Mouse (Mus musculus) bone marrow macrophage, adult 2 months (primary cell): ENCODE measurements around the gene She.

Experiments used
- CTCF ChIP-seq: IDR thresholded peaks from 2 replicates; pipeline ENCODE4 v1.5.1; 2012; ENCODE audit warnings: low read depth, mild to moderate bottlenecking, low read length, moderate library complexity
- POLR2A ChIP-seq: IDR thresholded peaks from 2 replicates; pipeline ENCODE4 v1.6.1; 2012; ENCODE audit warnings: mild to moderate bottlenecking, low read depth, low read length, borderline replicate concordance

DNA sequence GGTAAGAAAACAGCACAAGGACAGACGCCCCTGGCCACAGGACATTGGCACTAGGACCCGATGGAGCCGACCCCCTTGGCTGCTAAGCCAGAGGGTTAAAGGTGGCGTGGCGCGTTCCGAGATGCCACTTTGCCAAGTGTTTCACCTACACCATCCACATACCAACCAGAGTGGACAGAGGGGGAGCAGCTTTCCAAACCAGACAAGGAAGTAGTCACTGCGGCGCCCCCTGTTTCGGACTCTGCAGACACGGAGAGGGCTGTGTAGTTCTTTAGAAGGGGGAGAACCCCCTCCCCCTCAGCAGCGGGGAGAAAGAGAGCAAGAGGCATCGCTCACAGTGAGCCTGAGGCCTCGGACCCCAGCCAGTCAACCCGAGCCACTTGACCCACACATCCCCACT lies 28.3 kb upstream of the She start:
- TF ChIP-seq CTCF (no peak), POLR2A (no peak)
